Mouse (Mus musculus): ENCODE measurements at regions not wholly inside any gene's neighbourhood (a gene's known extent, or its start where the extent isn't known, plus 50 kb on each side); places are given as distances from the start of the nearest gene placed in this dataset.

DNA sequence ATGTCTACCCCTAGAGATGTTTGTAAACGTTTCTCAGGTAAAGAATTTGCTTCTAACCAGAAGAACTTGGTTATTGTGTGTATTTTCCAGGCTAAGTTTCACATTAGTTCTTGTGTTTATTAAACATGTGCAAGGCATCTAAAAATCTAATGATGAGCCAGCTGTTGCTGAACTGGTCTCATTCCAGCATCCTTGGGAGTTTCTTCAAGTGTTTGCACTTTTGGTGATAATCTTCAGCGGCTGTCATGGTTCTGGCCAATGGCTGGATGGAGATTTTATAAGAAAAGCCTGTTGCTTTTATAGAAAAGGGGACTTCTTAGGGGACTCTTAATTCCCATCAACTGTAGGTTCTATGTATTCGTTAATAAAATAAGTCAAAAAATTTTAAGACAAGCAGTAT, 229.1 kb downstream of the Gm11146 start:
- no peak overlapping the region for H3K27ac ChIP-seq (replicated peaks)
- H3K4me3 ChIP-seq, result no peak overlapping the region
- no peaks in the 10 kb centered on the region for H3K9me3 ChIP-seq (replicated peaks)
- H3K4me1 ChIP-seq, result peaks cover 5% of the 10 kb centered on the region; the same call in 1 of the 2 replicates
- 94% methylated on average over 3 of the region's 3 CpGs for WGBS
- no peak for DNase-seq (ENCODE audit: low spot score)
- peaks cover 3% of the 10 kb centered on the region; the same call in 1 of the 2 replicates for H3K36me3 ChIP-seq
- no peaks in the 10 kb centered on the region for H3K27me3 ChIP-seq (ENCODE audit: low read depth, poor library complexity, severe bottlenecking)

DNA sequence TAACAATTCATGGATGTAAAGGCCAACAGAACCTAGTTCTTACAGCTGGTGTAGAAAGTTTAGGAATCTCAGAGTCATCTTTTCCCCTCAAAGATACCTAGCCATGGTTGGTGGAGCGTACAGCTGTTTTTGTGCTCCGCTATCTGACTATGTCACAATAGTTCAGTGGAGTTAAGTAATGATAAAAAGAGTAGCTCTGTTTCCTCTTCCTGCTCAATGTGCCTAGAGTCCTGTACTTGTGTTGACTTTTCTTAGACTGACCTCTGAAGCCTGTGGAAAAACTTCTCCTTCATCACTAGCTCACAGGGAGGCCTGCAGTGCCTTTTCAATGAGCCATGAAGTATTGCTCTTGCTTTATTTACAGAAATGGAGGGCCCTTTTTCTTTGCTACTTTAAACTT, 232.1 kb downstream of the Gm11146 start:
- H3K27me3 ChIP-seq (ENCODE audit: low read depth, poor library complexity, severe bottlenecking), result no peaks in the 10 kb centered on the region
- H3K4me3 ChIP-seq, result no peak overlapping the region
- peaks cover 3% of the 10 kb centered on the region; the same call in 1 of the 2 replicates for H3K36me3 ChIP-seq
- DNase-seq (ENCODE audit: low spot score), result no peak
- peaks cover 5% of the 10 kb centered on the region; the same call in 1 of the 2 replicates for H3K4me1 ChIP-seq
- WGBS, result 82% methylated on average over 2 of the region's 2 CpGs
- H3K27ac ChIP-seq (replicated peaks), result no peak overlapping the region
- H3K9me3 ChIP-seq (replicated peaks), result no peaks in the 10 kb centered on the region

DNA sequence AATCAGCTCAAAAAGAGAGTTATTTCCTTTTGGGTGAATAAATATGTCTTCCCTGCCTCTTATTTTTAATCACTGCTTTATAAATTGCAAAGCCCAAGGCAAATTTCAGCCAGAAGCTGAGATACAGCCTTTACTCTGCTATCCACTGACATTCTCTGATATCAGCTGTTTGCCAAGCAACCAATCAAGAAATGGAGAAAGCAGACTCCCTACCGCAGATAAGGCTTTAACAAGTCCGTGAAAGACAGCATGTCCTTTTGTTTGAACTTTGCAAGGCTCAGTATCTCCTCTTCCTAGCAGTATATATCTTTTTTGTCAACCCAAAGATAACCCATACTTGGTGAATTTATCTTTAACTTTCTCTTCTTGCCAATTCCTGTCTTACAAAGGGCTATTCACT, 236.6 kb downstream of the Gm11146 start:
- no peak for DNase-seq (ENCODE audit: low spot score)
- Histone ChIP-seq H3K27me3 (ENCODE audit: low read depth, poor library complexity, severe bottlenecking) (no peaks in the 10 kb centered on the region), H3K4me3 (no peak overlapping the region), H3K36me3 (peaks cover 28% of the 10 kb centered on the region), H3K27ac (replicated peaks) (no peak overlapping the region), H3K4me1 (peaks cover 10% of the 10 kb centered on the region), H3K9me3 (replicated peaks) (no peaks in the 10 kb centered on the region)
- 65% methylated on average over 2 of the region's 2 CpGs for WGBS

DNA sequence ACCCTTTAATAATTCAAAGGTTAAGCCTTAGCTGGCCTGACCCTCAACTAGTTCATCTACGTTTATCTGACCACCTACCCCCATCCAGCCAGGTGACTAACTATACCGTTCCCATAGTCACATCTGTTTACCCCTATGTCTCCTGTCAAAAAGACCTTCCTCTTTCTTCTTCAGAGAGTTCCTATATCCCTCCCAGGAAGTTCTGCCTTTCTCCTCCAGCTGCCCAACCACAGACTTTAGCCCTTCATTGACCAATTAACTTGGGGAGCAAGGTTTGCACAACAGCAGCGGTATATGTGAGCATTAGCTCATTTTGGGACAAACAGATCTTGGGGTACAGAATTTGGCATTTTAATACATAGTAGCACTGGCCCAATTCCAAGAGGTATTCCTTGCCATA, 237.5 kb downstream of the Gm11146 start:
- no peak for DNase-seq (ENCODE audit: low spot score)
- 92% methylated on average over 3 of the region's 3 CpGs for WGBS
- no peak overlapping the region for H3K27ac ChIP-seq (replicated peaks)
- peaks cover 28% of the 10 kb centered on the region for H3K36me3 ChIP-seq
- no peaks in the 10 kb centered on the region for H3K9me3 ChIP-seq (replicated peaks)
- no peaks in the 10 kb centered on the region for H3K27me3 ChIP-seq (ENCODE audit: low read depth, poor library complexity, severe bottlenecking)
- no peak overlapping the region for H3K4me3 ChIP-seq
- H3K4me1 ChIP-seq, result peaks cover 14% of the 10 kb centered on the region

DNA sequence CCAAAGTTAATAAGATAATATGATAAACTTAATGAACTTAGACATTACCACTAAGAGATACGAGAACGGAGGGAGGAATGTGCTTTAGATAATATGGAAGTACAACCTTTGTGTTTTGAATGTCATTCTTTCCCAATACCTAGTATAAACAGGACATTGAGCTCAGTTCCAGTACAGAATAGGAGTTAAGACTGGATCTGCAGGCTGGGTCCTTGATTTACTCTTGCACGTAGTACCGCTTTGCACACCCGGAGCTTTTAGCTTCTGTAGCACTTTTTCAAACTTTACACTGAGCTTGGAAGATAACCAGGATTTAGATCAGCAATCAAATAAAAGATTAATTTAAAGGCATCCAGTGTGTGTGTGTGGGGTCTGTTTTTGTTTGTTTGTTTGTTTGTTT, 242.7 kb downstream of the Gm11146 start:
- Histone ChIP-seq H3K4me3 (no peak overlapping the region), H3K27ac (replicated peaks) (no peak overlapping the region), H3K4me1 (peaks cover 23% of the 10 kb centered on the region), H3K27me3 (ENCODE audit: low read depth, poor library complexity, severe bottlenecking) (no peaks in the 10 kb centered on the region), H3K9me3 (replicated peaks) (no peaks in the 10 kb centered on the region), H3K36me3 (peaks cover 37% of the 10 kb centered on the region)
- WGBS, result 91% methylated on average over 5 of the region's 5 CpGs
- no peak for DNase-seq (ENCODE audit: low spot score)

DNA sequence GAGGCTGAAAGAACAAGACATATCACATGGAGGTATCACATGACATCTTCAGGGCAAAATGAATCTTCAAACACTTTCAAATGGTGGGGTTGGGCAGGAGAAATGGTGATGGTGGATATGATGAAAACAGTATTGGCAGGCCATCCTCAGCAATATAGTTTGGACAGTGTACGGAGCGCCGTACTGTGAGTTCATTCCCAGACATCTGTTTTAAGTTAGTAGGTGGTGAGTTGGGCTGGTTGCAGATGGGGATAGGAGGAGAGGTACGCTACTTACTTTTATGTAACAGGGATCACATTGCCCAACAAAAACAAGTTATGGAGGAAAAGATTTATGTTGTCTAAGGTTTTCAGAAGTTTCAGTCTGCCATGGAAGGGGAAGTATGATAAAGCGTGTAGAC, 246.6 kb downstream of the Gm11146 start:
- H3K27ac ChIP-seq (replicated peaks), result no peak overlapping the region
- DNase-seq (ENCODE audit: low spot score), result no peak
- H3K36me3 ChIP-seq, result peaks cover 38% of the 10 kb centered on the region
- H3K27me3 ChIP-seq (ENCODE audit: low read depth, poor library complexity, severe bottlenecking), result no peaks in the 10 kb centered on the region
- WGBS, result 80% methylated on average over 5 of the region's 5 CpGs
- H3K4me1 ChIP-seq, result peaks cover 18% of the 10 kb centered on the region
- no peaks in the 10 kb centered on the region for H3K9me3 ChIP-seq (replicated peaks)
- no peak overlapping the region for H3K4me3 ChIP-seq

DNA sequence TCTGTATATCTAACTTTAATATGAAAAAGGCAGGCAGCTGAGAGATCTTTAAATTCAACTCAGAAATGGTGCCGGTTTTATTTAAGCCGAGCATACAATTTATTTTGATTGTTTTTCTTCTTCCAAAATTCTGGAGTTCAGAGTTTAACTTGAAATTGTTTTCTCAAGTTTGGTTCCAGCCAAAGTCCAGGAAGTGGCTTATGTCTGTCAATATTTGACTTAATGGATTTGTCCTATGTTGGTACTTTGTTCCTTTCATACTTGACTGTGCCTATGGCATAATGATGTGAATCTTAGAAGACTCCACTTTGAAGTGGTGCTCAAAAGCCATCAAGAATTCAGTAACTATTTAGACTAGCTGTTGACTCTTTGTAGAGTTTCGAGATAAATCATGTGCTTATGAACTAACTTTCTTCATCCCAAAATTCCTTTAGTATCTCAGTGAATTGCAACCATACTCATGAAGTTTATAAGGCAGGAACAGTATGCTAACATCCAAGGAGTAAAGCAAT, 247.6 kb downstream of the Gm11146 start:
- Histone ChIP-seq H3K4me3 (no peak overlapping the region), H3K27me3 (ENCODE audit: low read depth, poor library complexity, severe bottlenecking) (no peaks in the 10 kb centered on the region), H3K9me3 (replicated peaks) (no peaks in the 10 kb centered on the region), H3K4me1 (peaks cover 8% of the 10 kb centered on the region; the same call in 1 of the 2 replicates), H3K27ac (replicated peaks) (no peak overlapping the region), H3K36me3 (peaks cover 48% of the 10 kb centered on the region)
- DNase-seq (ENCODE audit: low spot score), result no peak
- WGBS, result 92% methylated on average over 3 of the region's 3 CpGs

DNA sequence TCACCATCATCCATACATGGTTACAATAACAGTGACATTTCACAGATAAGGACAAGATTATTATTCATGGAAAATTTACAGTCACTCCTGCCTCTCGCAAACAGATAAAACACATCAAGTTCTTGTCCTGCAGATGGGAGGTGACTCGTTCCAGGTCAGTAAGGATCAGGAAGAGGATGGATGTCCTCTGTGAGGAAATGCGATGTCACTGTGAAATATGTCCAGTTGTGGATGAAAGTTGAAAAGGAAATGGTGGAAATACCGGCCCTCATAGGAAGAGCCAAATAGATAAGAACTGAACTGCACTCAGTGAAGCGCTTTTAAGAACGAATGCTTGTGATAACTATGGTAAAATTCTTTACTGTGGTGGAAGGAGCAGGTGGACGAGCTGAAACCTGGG, 255.8 kb downstream of the Gm11146 start:
- Histone ChIP-seq H3K27ac (replicated peaks) (no peak overlapping the region), H3K4me3 (no peak overlapping the region), H3K9me3 (replicated peaks) (no peaks in the 10 kb centered on the region), H3K27me3 (ENCODE audit: low read depth, poor library complexity, severe bottlenecking) (no peaks in the 10 kb centered on the region), H3K4me1 (no peaks in the 10 kb centered on the region), H3K36me3 (peaks cover 78% of the 10 kb centered on the region)
- 90% methylated on average over 7 of the region's 7 CpGs for WGBS
- no peak for DNase-seq (ENCODE audit: low spot score)

DNA sequence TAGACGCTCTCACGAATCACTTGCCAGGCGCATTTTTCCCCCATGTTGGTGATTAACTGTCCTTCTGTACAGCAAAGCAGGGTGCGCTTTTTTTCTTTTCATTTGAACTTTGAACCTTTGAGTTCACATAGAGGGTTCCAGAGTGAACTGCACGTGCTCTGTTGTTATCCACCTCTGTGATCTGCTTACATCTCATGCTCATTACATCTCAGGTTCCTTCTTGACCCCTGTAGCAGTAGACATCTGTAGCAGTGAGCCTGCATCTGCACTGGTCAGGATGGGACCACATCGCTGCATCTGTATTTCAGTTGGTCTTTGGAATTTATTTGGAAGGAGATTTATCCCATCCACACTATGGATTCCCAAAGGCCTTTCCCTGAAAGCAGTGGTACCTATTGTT, 269.6 kb downstream of the Gm11146 start:
- peaks cover 9% of the 10 kb centered on the region; the same call in 1 of the 2 replicates for H3K9me3 ChIP-seq (replicated peaks)
- peaks cover 43% of the 10 kb centered on the region for H3K36me3 ChIP-seq
- H3K27ac ChIP-seq (replicated peaks), result peak overlapping the region; percentile 96
- 77% methylated on average over 6 of the region's 6 CpGs for WGBS
- no peak for DNase-seq (ENCODE audit: low spot score)
- H3K27me3 ChIP-seq (ENCODE audit: low read depth, poor library complexity, severe bottlenecking), result no peaks in the 10 kb centered on the region
- peak overlapping the region; percentile 74 for H3K4me3 ChIP-seq
- peaks cover 43% of the 10 kb centered on the region for H3K4me1 ChIP-seq

DNA sequence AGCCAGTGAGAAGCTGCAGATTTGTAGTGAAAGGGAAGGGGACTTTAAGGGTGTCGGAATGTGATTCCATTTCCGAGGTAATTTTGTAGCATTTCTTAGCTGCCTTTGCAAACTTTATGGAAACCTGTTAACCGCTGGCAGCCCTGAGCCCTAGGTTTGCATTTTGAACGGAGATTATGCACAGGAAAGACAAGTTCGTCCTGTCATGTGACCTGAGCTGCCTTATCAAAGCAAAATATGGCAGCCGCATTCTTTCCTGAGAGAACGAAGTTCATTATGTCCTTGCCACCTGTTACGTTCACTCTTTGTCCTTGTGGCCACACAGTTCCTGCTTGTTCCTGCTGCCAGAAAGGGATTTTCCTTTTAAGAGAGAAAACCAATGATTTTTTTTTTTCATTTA, 270.9 kb downstream of the Gm11146 start:
- Histone ChIP-seq H3K27me3 (ENCODE audit: low read depth, poor library complexity, severe bottlenecking) (no peaks in the 10 kb centered on the region), H3K36me3 (peaks cover 33% of the 10 kb centered on the region), H3K27ac (replicated peaks) (peak overlapping the region; percentile 96), H3K4me1 (peaks cover 42% of the 10 kb centered on the region), H3K9me3 (replicated peaks) (peaks cover 9% of the 10 kb centered on the region; the same call in 1 of the 2 replicates), H3K4me3 (peak overlapping the region; percentile 74)
- DNase-seq (ENCODE audit: low spot score), result peak; percentile 56
- 20% methylated on average over 8 of the region's 8 CpGs for WGBS

DNA sequence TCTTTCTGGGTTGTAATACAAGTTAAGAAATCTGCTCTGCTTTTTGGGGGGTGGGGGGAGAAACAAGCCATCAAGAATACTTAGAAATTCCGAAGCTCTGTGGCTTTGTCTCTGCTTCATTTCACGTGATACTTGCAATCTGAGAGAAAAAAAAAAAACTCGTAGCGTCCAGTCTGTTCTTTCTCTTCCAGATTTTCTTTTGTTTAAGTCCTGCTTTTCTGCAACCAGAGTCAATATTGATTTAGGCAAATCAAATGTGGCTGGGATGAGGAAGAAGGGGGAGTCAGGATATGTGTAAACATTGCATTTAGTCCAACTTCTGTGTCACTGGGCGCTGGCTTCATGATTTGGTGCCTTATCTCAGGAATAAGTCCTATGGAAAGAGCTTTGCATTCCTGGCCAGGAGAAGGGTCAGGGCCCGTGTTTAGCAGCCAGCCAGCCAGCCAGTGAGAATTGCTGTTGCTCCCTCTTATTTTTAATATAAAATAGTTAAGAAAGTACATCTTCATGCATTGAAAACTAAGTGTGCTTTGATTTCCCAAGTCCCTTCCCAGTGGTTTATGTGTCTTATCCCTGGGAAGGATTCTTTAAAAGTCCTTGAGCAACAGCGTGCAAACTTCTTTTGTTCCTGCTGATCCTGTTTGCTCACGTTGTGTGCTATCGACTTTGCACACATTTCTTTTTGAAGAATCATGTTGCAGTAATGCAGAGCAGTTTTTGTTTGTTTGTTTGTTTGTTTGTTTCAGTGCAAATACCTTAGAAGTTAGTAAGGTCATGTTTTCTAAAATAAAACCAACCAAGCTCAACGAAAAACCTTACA, 272.0 kb downstream of the Gm11146 start:
- Histone ChIP-seq H3K36me3 (peaks cover 28% of the 10 kb centered on the region), H3K27me3 (ENCODE audit: low read depth, poor library complexity, severe bottlenecking) (no peaks in the 10 kb centered on the region), H3K9me3 (replicated peaks) (peaks cover 9% of the 10 kb centered on the region; the same call in 1 of the 2 replicates), H3K27ac (replicated peaks) (peak overlapping the region; percentile 96), H3K4me1 (peaks cover 40% of the 10 kb centered on the region), H3K4me3 (peak overlapping the region; percentile 74)
- 10% methylated on average over 10 of the region's 10 CpGs for WGBS
- peak; percentile 62 for DNase-seq (ENCODE audit: low spot score)

DNA sequence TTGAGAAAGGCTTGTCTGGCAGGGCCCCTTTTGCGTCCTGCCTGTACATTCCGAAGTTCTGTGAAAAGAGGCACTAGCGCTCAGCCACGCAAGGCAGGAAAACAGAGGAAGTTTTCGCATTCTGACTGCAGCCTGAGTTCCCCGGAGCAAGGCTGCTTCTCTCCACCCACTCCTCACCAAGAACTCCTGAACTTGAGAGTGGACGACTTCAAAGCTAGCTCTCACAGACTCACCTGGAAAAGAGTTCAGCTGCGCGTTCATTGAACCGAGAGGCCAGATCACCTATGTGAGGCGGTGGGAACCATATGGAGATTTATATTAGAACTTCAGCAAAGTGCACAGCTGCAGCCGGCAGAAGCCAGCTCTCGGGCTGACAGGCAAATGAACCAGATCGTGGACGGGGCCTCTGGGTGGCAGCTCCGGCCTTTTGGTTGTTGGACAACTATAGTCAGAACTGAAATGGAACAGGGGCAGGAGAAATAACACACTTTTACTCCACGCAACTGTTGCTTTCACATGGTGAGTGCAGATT, 272.7 kb downstream of the Gm11146 start:
- Histone ChIP-seq H3K27ac (replicated peaks) (peak overlapping the region; percentile 96), H3K9me3 (replicated peaks) (peaks cover 9% of the 10 kb centered on the region; the same call in 1 of the 2 replicates), H3K4me3 (peak overlapping the region; percentile 74), H3K4me1 (peaks cover 42% of the 10 kb centered on the region), H3K36me3 (peaks cover 21% of the 10 kb centered on the region), H3K27me3 (ENCODE audit: low read depth, poor library complexity, severe bottlenecking) (no peaks in the 10 kb centered on the region)
- WGBS, result 12% methylated on average over 17 of the region's 17 CpGs
- peak; percentile 72 for DNase-seq (ENCODE audit: low spot score)

DNA sequence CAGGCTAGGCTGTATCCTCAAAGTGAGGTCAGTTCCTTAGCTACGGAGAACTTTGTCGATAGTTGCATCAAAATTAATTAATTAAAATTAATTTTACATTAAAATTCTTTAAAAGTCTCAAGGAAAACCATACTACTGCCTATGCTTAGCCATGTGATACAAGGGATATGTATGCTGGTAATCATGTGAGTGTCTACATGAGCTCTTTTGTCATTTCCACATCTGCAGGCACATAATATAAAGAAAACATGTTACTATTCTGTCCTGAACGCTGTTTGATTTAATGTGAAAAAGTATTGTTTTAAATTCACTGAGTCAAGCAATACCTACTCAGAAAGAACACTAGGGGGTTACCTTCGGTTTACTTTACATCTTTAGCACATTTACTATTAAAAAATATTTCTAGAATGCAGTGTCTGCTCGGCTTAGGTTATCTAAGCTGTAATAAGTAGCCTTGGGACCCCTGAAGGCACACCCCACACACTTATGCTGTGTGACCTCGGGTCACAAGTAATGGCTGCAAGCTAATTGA, 273.2 kb downstream of the Gm11146 start:
- Histone ChIP-seq H3K4me1 (peaks cover 42% of the 10 kb centered on the region), H3K27ac (replicated peaks) (peak overlapping the region; percentile 96), H3K36me3 (peaks cover 16% of the 10 kb centered on the region), H3K27me3 (ENCODE audit: low read depth, poor library complexity, severe bottlenecking) (no peaks in the 10 kb centered on the region), H3K4me3 (peak overlapping the region; percentile 74), H3K9me3 (replicated peaks) (peaks cover 5% of the 10 kb centered on the region; the same call in 1 of the 2 replicates)
- no peak for DNase-seq (ENCODE audit: low spot score)
- 39% methylated on average over 6 of the region's 6 CpGs for WGBS

Data from midbrain, embryonic 10.5 days (tissue).